Mouse (Mus musculus): ENCODE measurements around the gene Olfr1391. TPM values are rescaled to one million over a fixed set of nuclear protein-coding genes. Genes with fewer than 3 reads are reported as not detected.
"Not testable (repeated sequence)": the region's sequence is repeated elsewhere in the genome, so short reads cannot be mapped to it uniquely, and the experiment has no call there.

Gene Olfr1391
- polyA plus RNA-seq (2016; fragmentation: Nextera tagmentation; extraction: Ambion mirVana): not detected in 2 replicates

GRCm38 (mm10) chr11:49322442-49322841 lies at the start of gene Olfr1391:
Gene Olfr1391, plus strand, starts transcription at chr11:49322742.
- Histone ChIP-seq H3K9ac (replicated peaks) (no peak within 1 kb of the TSS), H3K4me3 (no peak within 1 kb of the TSS)

DNA sequence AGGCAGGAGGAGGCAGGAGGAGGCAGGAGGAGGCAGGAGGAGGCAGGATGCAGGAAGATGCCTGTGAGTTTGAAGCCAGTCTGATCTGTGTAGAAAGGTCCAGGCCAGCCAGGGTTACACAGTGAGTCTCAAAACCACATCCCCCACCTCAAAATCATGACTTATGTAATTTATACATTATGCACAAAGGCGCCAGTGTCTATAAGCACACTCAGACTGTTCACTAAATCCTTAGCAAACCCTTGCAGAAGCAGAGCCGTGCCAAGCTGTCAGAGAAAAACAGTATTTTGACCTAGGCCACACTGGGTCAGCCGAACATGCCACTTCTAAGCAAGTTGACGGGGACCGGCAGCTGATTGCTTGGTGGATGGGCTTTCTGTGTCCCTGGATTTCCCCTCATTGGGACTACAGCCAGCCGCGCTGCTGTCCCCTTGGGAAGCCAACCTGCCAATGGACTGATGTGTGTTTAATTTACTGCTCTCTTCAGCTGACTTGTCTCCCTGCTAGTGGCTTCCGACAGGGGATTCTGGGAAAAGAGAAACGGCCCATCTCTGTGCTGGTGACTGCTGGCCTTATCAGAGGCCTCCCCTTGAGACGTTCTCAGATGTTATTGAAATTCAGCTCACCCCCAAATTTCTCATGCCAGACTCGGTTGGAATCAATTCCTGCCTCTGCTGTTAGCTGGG lies 48.6 kb upstream of the Olfr1391 start:
- Histone ChIP-seq H3K4me2 (replicated peaks) (no peak overlapping the region), H3K9me3 (no peaks in the 10 kb centered on the region), H3K9ac (replicated peaks) (no peak overlapping the region), H3K27me3 (no peaks in the 10 kb centered on the region), H3K36me3 (no peaks in the 10 kb centered on the region), H3K27ac (replicated peaks) (peak overlapping the region; percentile 35), H3K4me1 (peaks cover 2% of the 10 kb centered on the region; the same call in 1 of the 2 replicates), H3K4me3 (no peak overlapping the region)
- ATAC-seq (ENCODE audit: low FRiP score, low read depth): peak; percentile 59
- WGBS: 64% methylated on average over 11 of the region's 11 CpGs

More at GRCm38 (mm10) chr11:49322442-49322841, at the start of gene Olfr1391:
- 87% methylated on average over 2 of the region's 2 CpGs for WGBS
- Histone ChIP-seq H3K4me2 (replicated peaks) (no peak within 1 kb of the TSS), H3K9me3 (no peaks in the 10 kb centered on the region), H3K4me1 (no peaks in the 10 kb centered on the region), H3K27ac (replicated peaks) (no peak within 1 kb of the TSS), H3K36me3 (no peaks in the 10 kb centered on the region), H3K27me3 (no peaks in the 10 kb centered on the region)
- no peak for ATAC-seq (ENCODE audit: low FRiP score, low read depth)

- no peak within 1 kb of the TSS for H3K4me2 ChIP-seq (replicated peaks)
- ATAC-seq (ENCODE audit: low FRiP score, low read depth): no peak
- H3K36me3 ChIP-seq: no peaks in the 10 kb centered on the region
- H3K4me3 ChIP-seq: no peak within 1 kb of the TSS
- peaks cover 2% of the 10 kb centered on the region; the same call in 1 of the 2 replicates for H3K4me1 ChIP-seq
- H3K9me3 ChIP-seq: no peaks in the 10 kb centered on the region
- H3K27ac ChIP-seq (replicated peaks): no peak within 1 kb of the TSS
- 85% methylated on average over 3 of the region's 3 CpGs for WGBS
- no peak within 1 kb of the TSS for H3K9ac ChIP-seq (replicated peaks)
- no peaks in the 10 kb centered on the region for H3K27me3 ChIP-seq
Observed at GRCm38 (mm10) chr11:49278222-49278621, 44.3 kb upstream of the Olfr1391 start, which contains the start of gene Olfr1393. Gene Olfr1393, plus strand, starts transcription at chr11:49278304.

- not testable (repeated sequence) for ATAC-seq (ENCODE audit: low FRiP score, low read depth); H3K9ac ChIP-seq (replicated peaks); H3K4me1 ChIP-seq; H3K27ac ChIP-seq (replicated peaks); H3K9me3 ChIP-seq; H3K4me2 ChIP-seq (replicated peaks); H3K4me3 ChIP-seq; H3K27me3 ChIP-seq; H3K36me3 ChIP-seq
- 52% methylated on average over 1 of the region's 1 CpGs for WGBS
Observed at GRCm38 (mm10) chr11:49284982-49285381, 37.6 kb upstream of the Olfr1391 start, which contains the start of gene Olfr1392. Gene Olfr1392, plus strand, starts transcription at chr11:49285282.

DNA sequence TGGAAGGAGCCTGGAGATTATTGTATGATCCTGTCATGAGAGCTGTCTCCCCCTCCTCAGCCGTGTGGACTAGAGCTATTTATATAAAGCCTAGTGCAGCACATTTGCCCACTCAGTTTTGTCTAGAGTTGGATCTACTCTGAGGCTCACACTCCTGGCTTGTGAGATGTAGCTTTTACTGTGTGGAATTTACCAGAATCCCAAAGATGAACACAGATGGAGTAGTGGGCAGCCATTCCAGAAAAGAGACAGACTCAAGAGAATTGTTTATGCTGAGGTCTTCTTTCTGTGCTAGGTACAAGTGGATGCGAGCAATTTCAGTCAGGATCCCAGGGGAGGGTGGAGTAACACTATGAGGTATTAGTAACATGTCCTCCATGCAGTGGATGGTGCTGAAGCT lies 35.3 kb upstream of the Olfr1391 start:
- 77% methylated on average over 2 of the region's 2 CpGs for WGBS
- Histone ChIP-seq H3K27me3 (no peaks in the 10 kb centered on the region), H3K27ac (replicated peaks) (no peak overlapping the region), H3K9ac (replicated peaks) (no peak overlapping the region), H3K4me3 (no peak overlapping the region), H3K9me3 (no peaks in the 10 kb centered on the region), H3K4me1 (no peaks in the 10 kb centered on the region), H3K4me2 (replicated peaks) (no peak overlapping the region), H3K36me3 (no peaks in the 10 kb centered on the region)
- no peak for ATAC-seq (ENCODE audit: low FRiP score, low read depth)

DNA sequence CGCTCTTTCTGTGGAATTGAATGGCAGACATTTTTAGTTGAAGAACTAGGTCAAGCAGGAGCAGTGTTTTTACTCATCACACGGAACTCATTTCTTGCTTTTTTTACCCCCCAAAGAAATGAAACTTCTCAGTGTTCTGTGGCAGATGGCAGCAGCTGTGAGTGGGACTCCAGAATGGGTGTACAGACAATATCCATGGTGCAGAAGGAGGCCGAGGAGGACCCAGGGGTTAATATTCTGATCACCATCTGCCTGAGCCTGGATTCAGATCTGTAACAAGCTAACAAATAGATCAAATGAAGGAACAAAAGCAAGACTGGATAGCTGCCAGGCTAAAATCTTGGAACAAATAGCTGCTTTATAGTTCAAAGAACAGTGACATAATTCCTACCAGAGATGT lies 29.8 kb upstream of the Olfr1391 start:
- ATAC-seq (ENCODE audit: low FRiP score, low read depth): no peak
- WGBS: 69% methylated on average over 3 of the region's 3 CpGs

DNA sequence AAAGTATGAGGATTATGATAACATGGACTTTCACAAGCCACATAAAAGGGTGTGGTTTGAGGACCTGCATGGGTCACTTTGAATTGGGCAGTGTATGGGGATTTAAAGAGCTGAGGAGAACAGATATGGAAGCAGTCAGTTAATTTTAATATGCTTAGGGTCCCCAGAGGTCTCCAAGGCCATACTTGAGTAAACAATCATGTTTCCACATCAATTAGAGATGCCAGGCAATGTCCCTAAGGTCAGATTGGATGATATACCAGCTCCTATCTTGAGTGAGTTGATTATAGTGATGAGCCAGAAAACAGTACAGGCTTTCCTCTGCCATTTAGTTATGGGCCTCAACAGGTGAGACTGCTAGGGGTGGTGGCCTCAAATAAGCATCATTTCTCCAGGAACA lies 18.1 kb upstream of the Olfr1391 start, which contains the start of gene Olfr10:
TSS of gene Olfr10 (plus strand) at position 301 of the 400 bp plus-strand sequence.
- H3K27ac ChIP-seq (replicated peaks): no peak within 1 kb of the TSS
- no peak for ATAC-seq (ENCODE audit: low FRiP score, low read depth)
- no peak within 1 kb of the TSS for H3K4me3 ChIP-seq

More for the DNA sequence above, 29.8 kb upstream of the Olfr1391 start:
- no peak overlapping the region for H3K9ac ChIP-seq (replicated peaks)
- H3K9me3 ChIP-seq: no peaks in the 10 kb centered on the region
- no peak overlapping the region for H3K4me2 ChIP-seq (replicated peaks)
- peaks cover 3% of the 10 kb centered on the region; the same call in 1 of the 2 replicates for H3K4me1 ChIP-seq
- H3K4me3 ChIP-seq: no peak overlapping the region
- no peaks in the 10 kb centered on the region for H3K27me3 ChIP-seq
- no peak overlapping the region for H3K27ac ChIP-seq (replicated peaks)
- H3K36me3 ChIP-seq: no peaks in the 10 kb centered on the region

DNA sequence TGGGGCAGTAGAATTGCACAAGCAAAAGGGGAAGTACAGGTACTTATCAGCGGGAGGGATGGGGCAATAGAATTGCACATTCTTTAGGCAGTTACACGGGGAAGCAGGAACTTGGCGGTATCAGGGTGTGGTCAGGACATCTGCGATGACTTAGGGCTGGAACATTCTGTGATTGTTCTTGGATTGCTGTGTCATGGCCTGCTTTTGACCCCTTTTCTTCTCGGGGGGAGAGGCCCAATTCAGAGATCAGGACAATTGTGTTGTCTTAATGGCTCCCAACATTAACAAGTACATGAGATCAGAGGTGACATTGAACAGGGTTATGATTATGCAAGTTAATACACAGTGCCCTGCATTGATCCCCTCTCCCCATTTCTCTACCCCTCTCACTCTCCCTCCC lies 14.0 kb upstream of the Olfr1391 start:
- not testable (repeated sequence) for H3K4me2 ChIP-seq (replicated peaks); H3K4me3 ChIP-seq; H3K4me1 ChIP-seq; H3K27me3 ChIP-seq; ATAC-seq (ENCODE audit: low FRiP score, low read depth); H3K9me3 ChIP-seq; H3K9ac ChIP-seq (replicated peaks); H3K36me3 ChIP-seq; H3K27ac ChIP-seq (replicated peaks)
- WGBS: 85% methylated on average over 5 of the region's 5 CpGs

More for the DNA sequence above, 18.1 kb upstream of the Olfr1391 start, which contains the start of gene Olfr10:
- no peaks in the 10 kb centered on the region for H3K9me3 ChIP-seq
- no peaks in the 10 kb centered on the region for H3K27me3 ChIP-seq
- no peaks in the 10 kb centered on the region for H3K4me1 ChIP-seq
- no peak within 1 kb of the TSS for H3K4me2 ChIP-seq (replicated peaks)
- H3K36me3 ChIP-seq: no peaks in the 10 kb centered on the region
- no peak within 1 kb of the TSS for H3K9ac ChIP-seq (replicated peaks)

DNA sequence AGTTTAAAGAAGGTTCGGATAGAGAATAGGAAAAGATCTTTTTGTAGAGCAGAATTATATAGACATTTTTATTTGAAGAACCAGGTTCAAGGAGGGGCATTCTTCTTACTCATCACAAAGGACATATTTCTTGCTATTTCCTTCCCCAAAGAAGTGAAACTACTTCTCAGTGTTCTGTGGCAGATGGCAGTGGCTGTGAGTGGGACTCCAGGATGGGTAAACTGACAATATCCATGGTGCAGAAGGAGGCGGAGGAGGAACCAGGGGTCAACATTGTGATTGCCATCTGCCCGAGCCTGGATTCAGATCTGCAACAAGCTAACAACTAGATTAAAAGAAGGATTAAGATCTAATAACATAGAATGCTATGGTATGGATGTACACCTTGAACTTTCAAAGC lies 4.2 kb downstream of the Olfr1391 start:
- WGBS: 84% methylated on average over 3 of the region's 3 CpGs
- Histone ChIP-seq H3K4me2 (replicated peaks) (no peak overlapping the region), H3K9me3 (no peaks in the 10 kb centered on the region), H3K36me3 (no peaks in the 10 kb centered on the region), H3K9ac (replicated peaks) (no peak overlapping the region), H3K27ac (replicated peaks) (no peak overlapping the region), H3K4me3 (no peak overlapping the region), H3K4me1 (no peaks in the 10 kb centered on the region), H3K27me3 (no peaks in the 10 kb centered on the region)
- no peak for ATAC-seq (ENCODE audit: low FRiP score, low read depth)

DNA sequence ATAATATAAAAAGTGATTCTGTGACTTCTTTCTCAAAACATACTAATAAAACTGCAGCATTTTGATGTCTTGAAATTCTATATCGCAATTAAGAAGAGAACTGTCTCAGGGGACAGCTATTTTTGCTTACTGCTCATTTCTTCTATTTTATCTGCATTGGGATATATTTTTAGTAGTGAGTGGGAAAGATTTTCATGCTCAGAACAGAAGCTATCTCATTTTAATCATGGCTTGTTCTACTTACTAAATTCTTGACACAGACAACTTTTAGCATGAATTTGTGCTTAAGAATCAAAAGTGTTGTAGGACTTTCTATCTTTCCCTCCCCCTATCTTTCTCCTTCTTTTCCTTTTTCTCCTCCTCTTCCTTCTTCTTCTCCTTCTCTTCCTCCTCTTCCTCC lies 7.1 kb downstream of the Olfr1391 start:
- no peaks in the 10 kb centered on the region for H3K9me3 ChIP-seq
- ATAC-seq (ENCODE audit: low FRiP score, low read depth): no peak
- no peaks in the 10 kb centered on the region for H3K27me3 ChIP-seq
- WGBS: 71% methylated on average over 1 of the region's 1 CpGs
- H3K4me2 ChIP-seq (replicated peaks): no peak overlapping the region
- H3K9ac ChIP-seq (replicated peaks): no peak overlapping the region
- no peaks in the 10 kb centered on the region for H3K36me3 ChIP-seq
- no peaks in the 10 kb centered on the region for H3K4me1 ChIP-seq
- H3K27ac ChIP-seq (replicated peaks): no peak overlapping the region
- H3K4me3 ChIP-seq: no peak overlapping the region

DNA sequence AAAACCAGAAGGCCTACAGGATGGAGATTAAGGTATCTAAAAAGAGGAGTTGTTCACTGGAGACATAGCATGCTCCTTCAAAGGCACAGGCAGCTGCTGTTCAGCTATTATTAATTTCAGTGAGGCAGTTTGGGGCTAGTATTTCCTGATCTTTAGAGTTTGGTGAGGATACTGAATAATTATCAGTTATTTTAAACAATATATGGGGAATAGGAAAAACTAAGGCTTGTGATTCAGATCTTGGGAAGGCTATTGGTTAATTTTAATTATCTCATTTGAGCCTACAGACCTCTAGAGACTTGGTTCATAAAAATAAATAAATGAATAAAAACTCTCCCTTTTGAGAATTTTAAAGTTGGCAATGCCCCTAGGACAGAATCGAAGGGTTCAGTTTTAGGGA lies 12.3 kb downstream of the Olfr1391 start, which contains the start of gene Olfr1390:
TSS of gene Olfr1390 (plus strand) at position 301 of the 400 bp plus-strand sequence.
- no peak within 1 kb of the TSS for H3K9ac ChIP-seq (replicated peaks)
- no peak for ATAC-seq (ENCODE audit: low FRiP score, low read depth)
- H3K27ac ChIP-seq (replicated peaks): no peak within 1 kb of the TSS
- H3K27me3 ChIP-seq: no peaks in the 10 kb centered on the region
- no peaks in the 10 kb centered on the region for H3K36me3 ChIP-seq
- WGBS: 78% methylated on average over 1 of the region's 1 CpGs
- H3K4me2 ChIP-seq (replicated peaks): no peak within 1 kb of the TSS
- H3K4me1 ChIP-seq: no peaks in the 10 kb centered on the region
- H3K9me3 ChIP-seq: no peaks in the 10 kb centered on the region
- no peak within 1 kb of the TSS for H3K4me3 ChIP-seq

GRCm38 (mm10) chr11:49337150-49337832 lies 14.7 kb downstream of the Olfr1391 start:
- no peak for ATAC-seq (ENCODE audit: low FRiP score, low read depth)
- Histone ChIP-seq H3K4me3 (no peak overlapping the region), H3K9ac (replicated peaks) (no peak overlapping the region), H3K4me2 (replicated peaks) (no peak overlapping the region), H3K36me3 (no peaks in the 10 kb centered on the region), H3K27me3 (no peaks in the 10 kb centered on the region), H3K9me3 (no peaks in the 10 kb centered on the region), H3K4me1 (no peaks in the 10 kb centered on the region), H3K27ac (replicated peaks) (no peak overlapping the region)
- WGBS: 74% methylated on average over 4 of the region's 4 CpGs

Data from midbrain, embryonic 12.5 days (tissue).